Mouse (Mus musculus): ENCODE measurements around the gene Olfr1232. TPM values are rescaled to one million over a fixed set of nuclear protein-coding genes. Genes with fewer than 3 reads are reported as not detected.

Olfr1232 gene
- not detected in 2 replicates for polyA plus RNA-seq (2016; fragmentation: Nextera tagmentation; extraction: Ambion mirVana)

DNA sequence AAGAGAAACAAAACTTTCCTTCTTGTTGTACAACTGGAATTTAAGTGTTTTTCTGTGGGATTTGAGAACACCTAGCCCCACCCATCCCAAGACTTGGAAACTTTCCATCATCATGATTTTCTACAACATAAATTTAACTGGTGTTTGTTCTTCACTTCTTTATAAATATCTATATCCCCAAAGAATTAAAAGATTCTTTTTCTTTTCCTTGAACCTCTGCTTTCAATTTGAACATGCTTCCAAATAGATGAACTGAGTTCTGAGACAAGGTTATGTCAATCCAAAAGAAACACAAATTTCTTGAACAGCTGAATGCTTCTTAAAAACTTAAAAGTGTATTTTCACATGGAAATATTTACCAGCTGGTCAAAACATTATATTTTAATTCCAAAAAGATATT lies at the start of gene Olfr1232:
Gene Olfr1232 (minus strand): TSS at position 101 of the 400 bp plus-strand sequence.
- Histone ChIP-seq H3K27me3 (no peaks in the 10 kb centered on the region), H3K36me3 (replicated peaks) (no peaks in the 10 kb centered on the region), H3K4me1 (no peaks in the 10 kb centered on the region), H3K9ac (no peak within 1 kb of the TSS), H3K4me2 (no peak within 1 kb of the TSS), H3K27ac (no peak within 1 kb of the TSS), H3K9me3 (no peaks in the 10 kb centered on the region), H3K4me3 (replicated peaks) (no peak within 1 kb of the TSS)
- no peak for ATAC-seq (ENCODE audit: low FRiP score)

DNA sequence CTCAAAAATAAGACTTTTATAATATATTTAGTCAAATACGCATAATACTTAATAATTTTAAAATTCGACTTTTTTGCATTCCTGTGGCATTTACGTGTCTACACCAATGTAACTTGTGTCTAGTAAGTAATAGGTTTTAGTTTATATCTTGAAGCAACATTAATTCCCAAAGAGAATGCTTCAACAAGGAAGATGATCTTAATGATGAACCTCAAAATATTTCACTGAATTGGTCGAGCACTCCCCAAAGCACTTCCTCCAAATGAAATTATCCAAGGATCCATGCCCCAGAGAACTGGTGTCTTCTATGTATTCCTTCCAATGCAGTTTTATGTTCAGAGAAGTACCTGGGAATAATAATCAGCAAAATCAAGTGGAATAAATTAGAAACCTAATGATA lies 35.3 kb upstream of the Olfr1232 start, which contains the start of gene Olfr1234:
Gene Olfr1234 (minus strand): TSS at position 101 of the 400 bp plus-strand sequence.
- no peak for ATAC-seq (ENCODE audit: low FRiP score)
- Histone ChIP-seq H3K36me3 (replicated peaks) (no peaks in the 10 kb centered on the region), H3K27ac (no peak within 1 kb of the TSS), H3K4me1 (no peaks in the 10 kb centered on the region), H3K4me3 (replicated peaks) (no peak within 1 kb of the TSS), H3K27me3 (no peaks in the 10 kb centered on the region), H3K9me3 (no peaks in the 10 kb centered on the region), H3K4me2 (no peak within 1 kb of the TSS), H3K9ac (no peak within 1 kb of the TSS)
- WGBS = 89% methylated on average over 4 of the region's 4 CpGs

DNA sequence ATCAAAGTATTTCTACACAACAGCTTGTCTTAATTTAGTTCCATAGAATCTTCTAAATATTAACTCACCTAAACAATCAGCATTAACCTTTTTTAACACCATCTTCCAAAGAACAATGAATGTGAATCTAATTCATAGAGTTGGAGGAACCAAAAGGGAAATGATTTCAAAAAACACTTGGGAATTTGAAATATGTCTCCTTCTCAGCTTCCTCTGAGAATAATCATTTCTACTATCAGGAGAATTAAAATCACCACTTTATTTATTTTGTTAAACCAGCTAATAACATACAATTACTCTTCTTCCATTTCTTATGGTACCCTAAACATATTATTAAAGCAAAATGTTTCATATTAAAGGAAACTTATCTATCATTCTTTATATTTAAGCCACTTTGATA lies 12.8 kb upstream of the Olfr1232 start, which contains the start of gene Olfr1233:
Gene Olfr1233 (minus strand): TSS at position 101 of the 400 bp plus-strand sequence.
- Histone ChIP-seq H3K4me2 (no peak within 1 kb of the TSS), H3K27me3 (no peaks in the 10 kb centered on the region), H3K36me3 (replicated peaks) (no peaks in the 10 kb centered on the region), H3K4me3 (replicated peaks) (no peak within 1 kb of the TSS), H3K4me1 (no peaks in the 10 kb centered on the region), H3K27ac (no peak within 1 kb of the TSS), H3K9ac (no peak within 1 kb of the TSS), H3K9me3 (no peaks in the 10 kb centered on the region)
- no peak for ATAC-seq (ENCODE audit: low FRiP score)

- H3K4me2 ChIP-seq = no peak within 1 kb of the TSS
- 66% methylated on average over 2 of the region's 2 CpGs for WGBS
These were observed 22.5 kb downstream of the Olfr1232 start, which contains the start of gene Olfr1231 for GRCm38 (mm10) chr2:89306974-89307373. Gene Olfr1231, minus strand, starts transcription at chr2:89307074.

GRCm38 (mm10) chr2:89297168-89297567 lies 32.3 kb downstream of the Olfr1232 start, which contains the start of gene Olfr1230:
Gene Olfr1230, minus strand, starts transcription at chr2:89297268.
- no peaks in the 10 kb centered on the region for H3K9me3 ChIP-seq
- H3K27ac ChIP-seq = no peak within 1 kb of the TSS
- no peaks in the 10 kb centered on the region for H3K4me1 ChIP-seq
- ATAC-seq (ENCODE audit: low FRiP score) = no peak
- H3K4me2 ChIP-seq = no peak within 1 kb of the TSS
- H3K36me3 ChIP-seq (replicated peaks) = no peaks in the 10 kb centered on the region
- no peaks in the 10 kb centered on the region for H3K27me3 ChIP-seq
- no peak within 1 kb of the TSS for H3K9ac ChIP-seq
- WGBS = 86% methylated on average over 1 of the region's 1 CpGs
- no peak within 1 kb of the TSS for H3K4me3 ChIP-seq (replicated peaks)

More at GRCm38 (mm10) chr2:89306974-89307373, 22.5 kb downstream of the Olfr1232 start, which contains the start of gene Olfr1231:
- no peak within 1 kb of the TSS for H3K27ac ChIP-seq
- H3K27me3 ChIP-seq = no peaks in the 10 kb centered on the region
- ATAC-seq (ENCODE audit: low FRiP score) = no peak
- H3K36me3 ChIP-seq (replicated peaks) = no peaks in the 10 kb centered on the region
- H3K9ac ChIP-seq = no peak within 1 kb of the TSS
- H3K4me3 ChIP-seq (replicated peaks) = no peak within 1 kb of the TSS
- H3K9me3 ChIP-seq = no peaks in the 10 kb centered on the region
- H3K4me1 ChIP-seq = no peaks in the 10 kb centered on the region

DNA sequence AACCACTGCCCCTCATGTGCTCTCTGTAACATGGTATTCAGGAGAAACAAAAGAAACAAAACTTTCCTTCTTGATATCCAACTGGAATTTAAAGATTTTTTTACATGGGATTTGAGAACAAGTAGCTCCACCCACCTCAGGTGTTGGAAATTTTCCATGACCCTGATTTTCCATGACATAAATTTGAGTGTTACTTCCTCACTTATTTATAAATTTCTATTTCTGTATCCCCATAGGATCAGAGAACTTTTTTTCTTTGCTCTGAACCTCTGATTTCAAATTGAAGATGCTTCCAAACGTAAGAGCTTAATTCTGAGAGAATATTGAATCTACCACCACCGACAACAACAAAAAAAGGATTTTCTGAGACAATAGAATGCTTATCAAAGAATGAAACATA lies 41.6 kb downstream of the Olfr1232 start, which contains the start of gene Olfr1229:
Gene Olfr1229 (minus strand): TSS at position 101 of the 400 bp plus-strand sequence.
- no peak for ATAC-seq (ENCODE audit: low FRiP score)
- no peaks in the 10 kb centered on the region for H3K9me3 ChIP-seq
- no peaks in the 10 kb centered on the region for H3K4me1 ChIP-seq
- H3K27ac ChIP-seq = no peak within 1 kb of the TSS
- no peaks in the 10 kb centered on the region for H3K27me3 ChIP-seq
- no peak within 1 kb of the TSS for H3K4me3 ChIP-seq (replicated peaks)
- no peaks in the 10 kb centered on the region for H3K36me3 ChIP-seq (replicated peaks)
- H3K9ac ChIP-seq = no peak within 1 kb of the TSS
- H3K4me2 ChIP-seq = no peak within 1 kb of the TSS
- 79% methylated on average over 2 of the region's 2 CpGs for WGBS

Other genes starting within 250 kb of the Olfr1232 start
- gene Olfr1219, start 246.2 kb downstream of the Olfr1232 start, polyA plus RNA-seq (2016; fragmentation: Nextera tagmentation; extraction: Ambion mirVana) = not detected in 2 replicates
- not detected in 2 replicates for gene Olfr1220, start 222.8 kb downstream of the Olfr1232 start, polyA plus RNA-seq (2016; fragmentation: Nextera tagmentation; extraction: Ambion mirVana)
- gene Olfr1221, start 212.4 kb downstream of the Olfr1232 start, polyA plus RNA-seq (2016; fragmentation: Nextera tagmentation; extraction: Ambion mirVana) = not detected in 2 replicates
- not detected in 2 replicates for gene Olfr1222, start 196.6 kb downstream of the Olfr1232 start, polyA plus RNA-seq (2016; fragmentation: Nextera tagmentation; extraction: Ambion mirVana)
- not detected in 2 replicates for gene Olfr1223, start 178.1 kb downstream of the Olfr1232 start, polyA plus RNA-seq (2016; fragmentation: Nextera tagmentation; extraction: Ambion mirVana)
- gene Olfr1224-ps1, start 165.6 kb downstream of the Olfr1232 start, polyA plus RNA-seq (2016; fragmentation: Nextera tagmentation; extraction: Ambion mirVana) = not detected in 2 replicates
- gene Olfr1225, start 155.0 kb downstream of the Olfr1232 start, polyA plus RNA-seq (2016; fragmentation: Nextera tagmentation; extraction: Ambion mirVana) = not detected in 2 replicates
- gene Olfr1226, start 129.6 kb downstream of the Olfr1232 start, polyA plus RNA-seq (2016; fragmentation: Nextera tagmentation; extraction: Ambion mirVana) = not detected in 2 replicates
- gene Olfr1228, start 75.6 kb downstream of the Olfr1232 start, polyA plus RNA-seq (2016; fragmentation: Nextera tagmentation; extraction: Ambion mirVana) = not detected in 2 replicates
- not detected in 2 replicates for gene Olfr1229, start 41.7 kb downstream of the Olfr1232 start, polyA plus RNA-seq (2016; fragmentation: Nextera tagmentation; extraction: Ambion mirVana)
- not detected in 2 replicates for gene Olfr1230, start 32.4 kb downstream of the Olfr1232 start, polyA plus RNA-seq (2016; fragmentation: Nextera tagmentation; extraction: Ambion mirVana)
- not detected in 2 replicates for gene Olfr1231, start 22.6 kb downstream of the Olfr1232 start, polyA plus RNA-seq (2016; fragmentation: Nextera tagmentation; extraction: Ambion mirVana)
- not detected in 2 replicates for gene Olfr1233, start 12.7 kb upstream of the Olfr1232 start, polyA plus RNA-seq (2016; fragmentation: Nextera tagmentation; extraction: Ambion mirVana)
- not detected in 2 replicates for gene Olfr1234, start 35.2 kb upstream of the Olfr1232 start, polyA plus RNA-seq (2016; fragmentation: Nextera tagmentation; extraction: Ambion mirVana)
- gene Olfr1238, start 80.0 kb upstream of the Olfr1232 start, polyA plus RNA-seq (2016; fragmentation: Nextera tagmentation; extraction: Ambion mirVana) = not detected in 2 replicates
- not detected in 2 replicates for gene Olfr1239, start 90.7 kb upstream of the Olfr1232 start, polyA plus RNA-seq (2016; fragmentation: Nextera tagmentation; extraction: Ambion mirVana)
- not detected in 2 replicates for gene Olfr1240, start 113.3 kb upstream of the Olfr1232 start, polyA plus RNA-seq (2016; fragmentation: Nextera tagmentation; extraction: Ambion mirVana)
- not detected in 2 replicates for gene Olfr1241, start 157.5 kb upstream of the Olfr1232 start, polyA plus RNA-seq (2016; fragmentation: Nextera tagmentation; extraction: Ambion mirVana)
- not detected in 2 replicates for gene Olfr1242, start 168.7 kb upstream of the Olfr1232 start, polyA plus RNA-seq (2016; fragmentation: Nextera tagmentation; extraction: Ambion mirVana)
- gene Olfr1243, start 201.8 kb upstream of the Olfr1232 start, polyA plus RNA-seq (2016; fragmentation: Nextera tagmentation; extraction: Ambion mirVana) = not detected in 2 replicates
- not detected in 2 replicates for gene Olfr1245, start 248.8 kb upstream of the Olfr1232 start, polyA plus RNA-seq (2016; fragmentation: Nextera tagmentation; extraction: Ambion mirVana)